Mouse (Mus musculus) heart, postnatal 0 days (tissue): ENCODE data around the gene Ndufs8.

Experiments
- CTCF ChIP-seq: IDR thresholded peaks from 2 replicates; pipeline ENCODE4 v1.5.1; 2016; ENCODE audit warnings: antibody characterized with exemption, control low read depth, low read depth
- EP300 ChIP-seq: IDR thresholded peaks from 2 replicates; pipeline ENCODE4 v1.6.1; 2016; ENCODE audit warnings: antibody characterized with exemption, low read depth

DNA sequence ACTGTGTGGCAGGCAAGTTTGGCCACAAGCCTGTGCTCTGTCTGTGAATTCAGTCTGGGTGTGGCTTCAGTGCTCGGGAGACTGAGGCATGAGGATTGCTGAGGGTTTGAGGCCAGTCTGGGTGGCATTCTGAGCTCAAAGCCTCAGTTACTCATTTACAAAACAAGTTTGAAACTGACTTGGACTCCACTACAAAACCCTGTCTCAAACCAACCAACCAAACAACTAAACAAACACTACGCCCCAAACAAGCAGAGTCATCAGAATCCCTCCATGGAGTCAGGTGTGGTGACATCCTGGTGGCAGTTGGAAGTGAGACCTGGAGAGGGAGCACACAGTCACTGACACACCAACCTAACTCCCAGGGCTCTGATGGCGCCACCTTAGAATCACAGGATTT is 37.8 kb upstream of the Ndufs8 start:
- TF ChIP-seq CTCF (no peak), EP300 (no peak)
